Mouse (Mus musculus) c-Kit-positive CD71-negative TER-119-negative erythroid progenitor cells, embryonic 14.5 days (primary cell): ENCODE data around the gene Gm6812.
"Not testable (repeated sequence)": the region's sequence is repeated elsewhere in the genome, so short reads cannot be mapped to it uniquely, and the experiment has no call there.

Source experiments
- DNase-seq: peaks from one replicate; pipeline ENCODE4 v3.0.0-alpha.2; 2013; ENCODE audit warnings: low read depth

The Gm6812 gene

GRCm38 (mm10) chrX:68892953-68893352 lies at the start of gene Gm6812:
Gene Gm6812 (minus strand): TSS chrX:68893053.
- not testable (repeated sequence) for DNase-seq

GRCm38 (mm10) chrX:68865145-68865544 lies 27.7 kb downstream of the Gm6812 start:
- no peak for DNase-seq
